In the genomic region with DNA sequence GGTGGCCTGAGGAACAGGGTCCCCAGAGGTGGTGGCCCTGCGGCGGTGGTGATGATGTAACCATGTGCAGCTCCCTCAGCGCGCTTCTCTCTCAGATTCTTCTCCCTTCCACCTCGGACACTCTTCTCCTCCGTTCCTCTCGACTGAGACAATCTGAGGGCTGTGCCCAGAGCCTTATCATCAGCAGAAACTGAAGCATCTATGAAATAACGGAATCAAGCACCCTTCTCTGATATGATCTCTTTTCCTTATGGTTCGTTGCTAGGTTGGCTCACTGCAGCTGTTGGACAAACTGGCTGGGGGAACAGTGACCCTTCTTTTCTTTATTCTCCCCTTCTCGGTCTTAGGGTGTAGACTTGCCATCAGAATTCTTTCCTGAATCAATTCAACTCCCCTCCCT, we compare ENCODE assay signal across 27 mouse cellular contexts. TPM values are rescaled to one million over a fixed set of nuclear protein-coding genes. Genes with fewer than 3 reads are reported as not detected.
"Had no signal": no experiment of that assay in that cellular context is flagged by ENCODE, and none has a peak within 500 bp of the region (broad histone marks: within the 10 kb centered on the region; RNA-seq: fewer than 3 reads in every experiment).

No protein-coding gene starts in this region.

- H3K4me2 ChIP-seq: intestine, embryonic 15.5 days; liver, embryonic 13.5 days; lung, embryonic 14.5 days; midbrain, embryonic 12.5 days; midbrain, embryonic 15.5 days; neural tube, embryonic 13.5 days; stomach, embryonic 15.5 days had no signal

- H3K27ac ChIP-seq: intestine, embryonic 15.5 days; layer of hippocampus, adult 2 months; liver, embryonic 13.5 days; macrophage; midbrain, embryonic 12.5 days; midbrain, embryonic 15.5 days; neural tube, embryonic 13.5 days; stomach, embryonic 15.5 days had no signal

- H3K36me3 ChIP-seq: intestine, embryonic 15.5 days; liver, embryonic 13.5 days; midbrain, embryonic 12.5 days; midbrain, embryonic 15.5 days; neural tube, embryonic 13.5 days; stomach, embryonic 15.5 days had no signal

- H3K9me3 ChIP-seq: intestine, embryonic 15.5 days; liver, embryonic 13.5 days; midbrain, embryonic 12.5 days; midbrain, embryonic 15.5 days; neural tube, embryonic 13.5 days; stomach, embryonic 15.5 days had no signal

- DNase-seq: kidney, adult 11 months; kidney, adult 8-10 months; kidney, postnatal 14 days; layer of hippocampus, adult 9-11 months; liver; liver, embryonic 13.5 days; lung, embryonic 14.5 days; right cerebral cortex, postnatal 14 days; right cerebral cortex, postnatal 4 days; thymus, postnatal 25 days had no signal

- H3K27me3 ChIP-seq: intestine, embryonic 15.5 days; midbrain, embryonic 15.5 days; stomach, embryonic 15.5 days had no signal

- H3K9ac ChIP-seq: intestine, embryonic 15.5 days; liver, embryonic 13.5 days; lung, embryonic 14.5 days; midbrain, embryonic 12.5 days; midbrain, embryonic 15.5 days; neural tube, embryonic 13.5 days; stomach, embryonic 15.5 days had no signal

- H3K4me1 ChIP-seq: midbrain, embryonic 12.5 days; midbrain, embryonic 15.5 days; neural tube, embryonic 13.5 days had no signal

- H3K4me3 ChIP-seq: intestine, embryonic 15.5 days; layer of hippocampus, adult 2 months; liver, embryonic 13.5 days; midbrain, embryonic 12.5 days; midbrain, embryonic 15.5 days; myocyte; neural tube, embryonic 13.5 days; stomach, embryonic 15.5 days had no signal

- ATAC-seq: intestine, embryonic 15.5 days; lung, postnatal 0 days; midbrain, embryonic 15.5 days had no signal

RNA-seq across cellular contexts. Expression of gene Gm29776, which starts 4.6 kb away (rescaled TPM):
- total RNA-seq: layer of hippocampus, adult 2 months; layer of hippocampus, postnatal 25 days; left cerebral cortex, adult 18-20 months; neutrophil, adult 5-6 weeks had no signal
- polyA plus RNA-seq: large intestine, adult 2 months; macrophage had no signal

RNA-seq across cellular contexts. Expression of gene Cebpe, which starts 8.8 kb away (rescaled TPM):
- total RNA-seq: layer of hippocampus, adult 2 months; layer of hippocampus, postnatal 25 days; left cerebral cortex, adult 18-20 months; left cerebral cortex, postnatal 25 days had no signal
- polyA plus RNA-seq: kidney, embryonic 16.5 days; limb, embryonic 11.5 days; lung, embryonic 14.5 days; myocyte; neural tube, embryonic 13.5 days; thymus, postnatal 0 days had no signal
